Mouse (Mus musculus): ENCODE data around the gene Smyd2. TPM values are rescaled to one million over a fixed set of nuclear protein-coding genes. Genes with fewer than 3 reads are reported as not detected.

Gene Smyd2
- polyA plus RNA-seq (2014; fragmentation: Illumina TruSeq; extraction: RNeasy Lipid Tissue Mini Kit (QIAGEN cat#74804); ENCODE audit: insufficient read depth, low read depth, low replicate concordance): 18.5 TPM

DNA sequence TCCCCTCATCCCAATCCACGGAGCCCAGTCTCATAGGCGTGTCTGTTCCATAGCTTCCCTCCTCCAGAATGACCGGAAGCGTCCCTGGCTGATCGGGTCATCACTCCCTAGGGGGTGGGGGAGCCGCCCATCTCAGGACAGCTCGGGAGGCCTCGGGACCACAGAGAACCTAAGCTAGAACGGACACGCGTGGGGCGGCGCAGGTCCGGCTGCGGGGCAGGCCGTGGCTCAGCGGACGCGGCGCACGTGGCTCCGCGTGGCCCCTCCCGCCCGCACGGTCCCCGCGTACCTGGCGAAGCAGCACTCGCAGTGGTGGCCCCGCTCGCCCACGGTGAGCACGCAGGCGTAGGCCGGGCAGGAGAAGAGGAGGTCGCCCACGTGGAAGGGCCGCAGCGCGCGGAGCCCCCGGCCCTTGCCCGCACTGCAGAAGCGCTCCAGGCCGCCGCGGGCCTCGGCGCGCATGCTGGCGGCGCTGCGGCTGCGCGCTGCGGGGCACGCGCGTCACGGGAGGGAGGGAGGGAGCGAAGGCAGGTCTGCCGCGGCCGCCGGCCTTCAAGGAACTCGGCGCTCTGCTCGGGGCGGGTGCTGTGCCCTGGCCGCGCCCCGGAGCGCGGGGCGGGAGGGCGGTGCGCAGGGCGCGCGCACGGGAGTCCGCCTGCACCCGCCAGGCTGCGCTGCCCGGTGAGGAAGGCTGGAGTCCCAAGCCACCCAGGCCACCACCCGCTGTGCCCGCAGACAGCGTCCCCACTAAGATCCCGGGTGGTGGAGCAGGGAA lies at the start of gene Smyd2:
Smyd2 (minus strand) TSS at position 546 of the 775 bp plus-strand sequence.

Other genes with a start within 250 kb of the Smyd2 start
- gene Cenpf, start 234.3 kb downstream of the Smyd2 start, polyA plus RNA-seq (2014; fragmentation: Illumina TruSeq; extraction: RNeasy Lipid Tissue Mini Kit (QIAGEN cat#74804); ENCODE audit: insufficient read depth, low read depth, low replicate concordance): 0.12 TPM
- gene Ptpn14, start 194.1 kb downstream of the Smyd2 start, polyA plus RNA-seq (2014; fragmentation: Illumina TruSeq; extraction: RNeasy Lipid Tissue Mini Kit (QIAGEN cat#74804); ENCODE audit: insufficient read depth, low read depth, low replicate concordance): 6.0 TPM
- gene Prox1, start 248.4 kb upstream of the Smyd2 start, polyA plus RNA-seq (2014; fragmentation: Illumina TruSeq; extraction: RNeasy Lipid Tissue Mini Kit (QIAGEN cat#74804); ENCODE audit: insufficient read depth, low read depth, low replicate concordance): 0.43 TPM